Mouse (Mus musculus) megakaryocyte, embryonic 14.5 days (primary cell): ENCODE measurements at regions not wholly inside any gene's neighbourhood (a gene's known extent, or its start where the extent isn't known, plus 50 kb on each side); places are given as distances from the start of the nearest gene placed in this dataset.

Source experiments
- FLI1 ChIP-seq: IDR thresholded peaks from 2 replicates; pipeline ENCODE4 v1.6.1; 2012; ENCODE audit warnings: low read length, inconsistent platforms, mixed read lengths
- GATA1 ChIP-seq: IDR thresholded peaks from 3 replicates; pipeline ENCODE4 v1.6.1; 2012; ENCODE audit warnings: mixed read lengths, low read length, inconsistent platforms, borderline replicate concordance

- TF ChIP-seq GATA1, result no peak
- TF ChIP-seq FLI1, result no peak
Observed at GRCm38 (mm10) chr5:74935676-74936075, 108.9 kb downstream of the Chic2 start.
